Mouse (Mus musculus): Measurements from ENCODE around the gene Dennd1b. TPM values are rescaled to one million over a fixed set of nuclear protein-coding genes. Genes with fewer than 3 reads are reported as not detected.
A peak's percentile ranks its signal among the peaks of the same experiment; 100 is the strongest.

The Dennd1b gene
- 10 to 100 TPM; 28.5 to 30.5 TPM for total RNA-seq (2021)

DNA sequence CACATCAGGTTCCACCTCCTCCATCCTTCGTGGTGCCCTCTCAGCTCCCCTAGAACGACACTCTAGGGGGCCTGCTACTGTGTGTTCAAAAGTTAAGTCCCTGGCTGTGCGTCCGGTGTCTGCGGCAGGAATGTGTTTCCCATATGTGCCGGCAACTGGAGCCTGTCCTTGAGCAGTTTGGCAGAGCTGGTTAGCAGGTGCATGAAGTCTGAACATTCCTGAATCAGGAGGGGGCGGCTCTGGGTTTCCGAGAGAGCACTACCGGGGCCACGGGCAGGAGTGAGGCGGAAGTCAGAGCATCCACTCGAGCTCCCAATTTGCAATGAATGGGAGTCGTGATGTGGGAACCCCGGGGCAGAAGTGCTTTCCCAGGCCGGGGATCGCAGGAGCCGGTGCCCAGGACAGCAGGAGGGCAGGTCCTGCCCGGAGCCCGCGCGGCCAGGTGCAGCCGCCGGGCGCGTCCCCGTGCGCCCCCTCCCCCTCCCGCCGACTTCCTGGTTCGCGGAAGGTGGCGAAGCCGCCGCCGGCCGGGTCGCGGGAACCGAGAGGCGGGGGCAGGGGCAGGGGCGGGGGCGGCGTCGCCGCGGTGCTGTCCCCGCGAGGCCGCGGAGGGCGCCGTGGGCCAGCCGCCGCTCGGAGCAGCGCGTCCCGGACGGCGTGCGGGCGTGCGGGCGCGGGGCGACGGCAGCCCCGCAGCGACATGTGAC lies at the start of gene Dennd1b:
TSS of gene Dennd1b (plus strand) at position 275 of the 707 bp plus-strand sequence.
- DNase-seq (ENCODE audit: low spot score in 2 of 2) = peak; percentile 59 to 64
- intact Hi-C loops (cut with DNase I) = loop anchor here (5.0 to 10.0 kb wide), 4 partner anchors 106 to 191 kb away; partner anchors contain the start of gene 2310009B15Rik

DNA sequence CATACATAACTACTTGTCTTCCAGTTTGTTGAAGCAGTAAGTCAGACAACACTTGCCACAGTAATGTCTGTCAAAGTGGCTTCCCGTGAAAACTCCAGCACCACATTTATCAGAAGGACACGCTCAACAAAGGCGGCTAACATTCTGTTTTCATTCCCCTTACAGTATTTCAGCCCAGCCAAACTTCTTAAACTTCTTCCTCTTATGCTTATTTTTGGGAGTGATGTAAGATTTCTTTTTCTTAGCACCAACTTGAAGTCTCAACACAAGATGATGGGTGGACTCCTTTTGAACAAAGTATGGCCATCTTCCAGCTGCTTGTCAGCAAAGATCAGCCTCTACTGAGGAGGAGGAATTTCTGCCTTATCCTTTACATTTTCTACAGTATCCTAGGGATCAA lies 47.6 kb upstream of the Dennd1b start:
- intact Hi-C loops (cut with DNase I) = no loop called here
- no peak for DNase-seq (ENCODE audit: low spot score in 2 of 2)

DNA sequence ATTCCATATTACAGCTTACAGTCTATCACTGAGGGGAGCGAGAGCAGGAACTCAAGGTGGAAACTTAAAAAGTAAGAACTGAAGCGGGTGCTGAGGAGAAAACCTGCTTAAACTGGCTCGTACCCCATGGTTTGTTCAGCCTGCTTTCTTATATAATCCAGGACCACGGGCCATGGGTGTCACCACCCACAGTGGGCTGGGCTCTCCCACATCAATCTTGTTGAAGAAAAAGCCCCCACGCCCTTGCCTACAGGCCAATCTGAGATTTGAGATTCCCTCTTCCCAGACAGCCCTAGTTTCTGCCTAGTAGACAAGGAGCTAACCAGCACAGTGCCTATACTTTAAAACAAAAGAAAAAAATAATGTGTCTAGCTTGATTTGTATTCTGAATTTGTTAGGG lies 43.6 kb upstream of the Dennd1b start:
- intact Hi-C loops (cut with DNase I) = no loop called here
- DNase-seq (ENCODE audit: low spot score in 2 of 2) = no peak

- intact Hi-C loops (cut with DNase I) = no loop called here
These were observed 43.2 kb upstream of the Dennd1b start for GRCm38 (mm10) chr1:138920082-138920481.

GRCm38 (mm10) chr1:138920799-138921198 lies 42.4 kb upstream of the Dennd1b start:
- intact Hi-C loops (cut with DNase I) = no loop called here
- DNase-seq (ENCODE audit: low spot score in 2 of 2) = no peak

More at GRCm38 (mm10) chr1:138920082-138920481, 43.2 kb upstream of the Dennd1b start:
- DNase-seq (ENCODE audit: low spot score in 2 of 2) = no peak

- no peak for DNase-seq (ENCODE audit: low spot score in 2 of 2)
- intact Hi-C loops (cut with DNase I) = no loop called here
These were observed 40.3 kb upstream of the Dennd1b start for GRCm38 (mm10) chr1:138922886-138923285.

DNA sequence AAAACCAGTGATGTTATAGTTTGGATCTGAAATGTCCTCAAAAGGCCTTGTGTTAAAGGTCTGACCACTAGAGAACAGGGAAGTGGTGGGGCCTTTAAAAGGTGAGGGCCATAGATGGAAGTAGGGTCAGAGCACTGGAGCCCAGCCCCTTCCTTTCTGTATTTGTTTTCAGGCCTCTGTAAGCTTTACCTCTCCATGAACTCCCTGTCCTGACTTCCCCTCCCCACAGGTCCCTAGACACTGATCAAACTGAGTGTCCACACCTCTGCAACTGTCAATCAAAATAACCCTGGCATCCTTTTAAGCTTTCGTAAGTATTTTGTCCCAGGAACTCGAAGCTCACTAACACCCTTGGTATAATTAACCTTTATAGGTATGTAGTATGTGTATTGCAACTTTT lies 39.0 kb upstream of the Dennd1b start:
- DNase-seq (ENCODE audit: low spot score in 2 of 2) = no peak
- intact Hi-C loops (cut with DNase I) = no loop called here

DNA sequence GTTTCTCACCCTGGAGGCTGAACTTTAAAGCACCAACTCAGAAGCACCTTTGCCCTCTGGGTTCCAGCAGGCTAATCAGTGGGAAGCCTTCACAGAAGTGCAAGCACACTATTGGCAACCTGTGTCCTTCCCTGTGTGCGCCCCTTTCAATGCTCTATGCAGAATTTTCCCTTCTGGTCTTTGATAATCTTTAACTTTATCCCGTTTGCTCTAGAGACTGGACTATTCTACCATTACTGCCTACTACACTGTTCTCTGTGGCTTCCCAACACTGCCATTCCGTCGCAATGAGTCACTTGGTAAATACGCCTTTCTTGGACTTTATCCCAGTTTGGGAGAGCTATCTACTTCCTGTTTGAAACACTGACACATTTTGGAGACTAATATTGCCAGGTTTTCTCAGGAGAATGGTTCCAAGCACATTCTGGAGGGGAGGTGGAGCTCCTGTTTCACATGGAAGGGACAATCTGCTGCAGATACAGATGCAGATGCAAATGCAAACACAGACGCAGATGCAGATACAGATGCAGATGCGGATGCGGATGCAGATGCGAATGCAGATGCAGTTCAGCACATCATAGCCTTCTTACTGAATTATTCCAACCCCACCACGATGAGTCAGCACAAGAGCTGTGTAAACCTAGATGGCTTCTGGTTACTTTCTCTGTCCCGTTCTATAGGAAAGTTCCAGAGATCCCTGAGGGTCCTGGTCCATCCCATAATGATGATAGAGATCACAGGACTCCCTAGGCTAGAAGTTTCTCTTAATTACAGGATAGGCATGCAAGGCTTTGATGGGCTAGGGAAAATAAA lies 34.4 kb upstream of the Dennd1b start:
- peak; percentile 38 to 76 for DNase-seq (ENCODE audit: low spot score in 2 of 2)
- intact Hi-C loops (cut with DNase I) = no loop called here

DNA sequence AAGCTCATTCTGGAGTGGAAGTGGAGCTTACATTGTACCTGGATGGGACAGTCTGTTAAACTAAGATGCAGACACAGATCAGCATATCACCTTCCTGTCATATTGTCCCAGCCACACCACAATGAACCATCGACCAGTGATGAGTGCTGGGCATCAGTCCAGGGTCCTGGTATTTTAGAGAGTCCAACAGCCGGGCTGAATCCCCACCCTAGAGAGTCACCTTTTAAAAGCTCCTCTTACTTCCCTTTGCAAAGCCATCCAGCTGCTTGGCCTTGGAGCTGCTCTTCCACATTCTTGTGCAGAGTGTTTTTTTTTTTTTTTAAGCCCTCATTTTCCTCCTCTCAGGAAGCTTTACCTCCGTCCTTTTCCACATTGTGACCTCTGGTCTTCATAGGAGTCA lies 33.2 kb upstream of the Dennd1b start:
- no peak for DNase-seq (ENCODE audit: low spot score in 2 of 2)
- intact Hi-C loops (cut with DNase I) = no loop called here

GRCm38 (mm10) chr1:138930856-138931255 lies 32.4 kb upstream of the Dennd1b start:
- DNase-seq (ENCODE audit: low spot score in 2 of 2) = peak in 1 of 2 experiments; percentile 32
- intact Hi-C loops (cut with DNase I) = no loop called here

DNA sequence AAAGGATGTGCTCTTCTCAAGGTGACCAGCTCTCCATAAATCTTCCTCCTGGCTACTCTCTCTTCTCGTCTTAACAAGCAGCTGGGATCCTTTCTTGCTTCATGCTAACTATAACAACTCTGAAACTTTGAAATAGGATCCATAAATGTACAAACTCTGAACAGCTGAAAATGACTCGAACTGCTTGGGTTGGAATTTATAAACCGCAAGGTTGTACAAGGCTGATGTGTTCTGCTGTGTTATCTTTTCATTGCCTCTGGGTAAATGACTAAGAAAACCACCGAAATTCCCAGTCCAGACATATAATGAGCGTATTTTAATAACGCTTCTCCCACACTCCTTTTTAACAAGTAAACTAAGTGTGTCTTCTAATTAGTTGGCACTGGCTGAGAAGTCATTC lies 27.1 kb upstream of the Dennd1b start:
- no peak for DNase-seq (ENCODE audit: low spot score in 2 of 2)
- intact Hi-C loops (cut with DNase I) = no loop called here

GRCm38 (mm10) chr1:138937686-138938370 lies 25.4 kb upstream of the Dennd1b start:
- intact Hi-C loops (cut with DNase I) = no loop called here

GRCm38 (mm10) chr1:138939579-138940139 lies 23.6 kb upstream of the Dennd1b start:
- intact Hi-C loops (cut with DNase I) = no loop called here
- no peak for DNase-seq (ENCODE audit: low spot score in 2 of 2)

More at GRCm38 (mm10) chr1:138937686-138938370, 25.4 kb upstream of the Dennd1b start:
- DNase-seq (ENCODE audit: low spot score in 2 of 2) = no peak

DNA sequence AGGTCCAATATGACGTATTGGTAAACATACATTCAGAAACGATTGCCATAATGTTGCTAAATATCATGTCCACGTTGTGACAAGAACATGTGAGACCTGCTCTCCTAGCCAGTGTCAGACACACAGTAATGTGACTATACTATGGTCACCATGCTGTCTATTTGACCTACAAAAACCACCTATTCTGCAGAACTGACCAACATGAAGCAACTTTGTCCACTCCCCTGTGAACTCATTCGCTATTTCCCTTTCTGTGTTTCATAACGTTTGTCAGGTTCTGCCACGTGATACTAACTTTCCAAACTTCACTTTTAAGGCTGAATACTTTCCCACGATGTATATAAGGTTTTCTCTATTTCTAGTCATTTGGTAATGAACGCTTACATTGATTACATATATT lies 22.8 kb upstream of the Dennd1b start:
- no peak for DNase-seq (ENCODE audit: low spot score in 2 of 2)
- intact Hi-C loops (cut with DNase I) = no loop called here

DNA sequence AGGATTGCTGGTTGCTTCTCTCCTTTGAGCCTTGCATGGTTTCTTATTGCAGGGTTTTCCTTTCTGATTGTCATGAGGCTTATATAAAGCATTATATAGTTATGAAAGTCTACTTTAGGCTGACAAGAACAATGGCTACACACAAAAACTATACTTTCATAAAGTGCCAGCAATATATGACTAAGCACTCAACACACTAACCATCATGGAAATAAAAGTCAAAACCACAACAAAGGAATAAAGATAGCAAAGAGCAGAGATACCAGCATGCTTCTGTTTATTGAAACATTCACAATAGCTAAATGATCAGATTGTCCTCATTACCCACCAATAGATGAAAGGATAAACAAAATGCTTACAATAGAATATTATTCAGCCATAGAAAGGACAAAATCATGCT lies 11.1 kb upstream of the Dennd1b start:
- intact Hi-C loops (cut with DNase I) = no loop called here
- DNase-seq (ENCODE audit: low spot score in 2 of 2) = no peak

- intact Hi-C loops (cut with DNase I) = no loop called here
- no peak for DNase-seq (ENCODE audit: low spot score in 2 of 2)
These were observed 8.3 kb upstream of the Dennd1b start for GRCm38 (mm10) chr1:138954978-138955377.

DNA sequence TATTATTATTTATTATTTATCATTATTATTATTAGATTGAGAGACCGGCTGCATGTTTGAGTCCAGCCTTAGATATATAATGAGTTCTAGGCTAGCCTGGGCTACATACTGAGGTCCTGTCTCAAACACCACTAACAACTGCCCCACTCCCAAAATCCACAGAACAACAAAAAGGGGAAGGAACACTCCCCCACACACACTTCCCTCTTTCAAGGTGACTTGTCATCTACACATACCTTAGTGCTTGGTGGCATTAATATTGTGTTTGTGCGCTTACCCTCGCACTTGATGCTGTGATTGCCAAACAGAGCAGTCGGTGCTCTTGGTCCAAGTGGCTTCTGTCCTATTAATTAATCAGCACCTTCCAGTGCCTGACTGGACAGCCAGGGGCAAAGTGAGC lies 7.8 kb upstream of the Dennd1b start:
- DNase-seq (ENCODE audit: low spot score in 2 of 2) = no peak
- intact Hi-C loops (cut with DNase I) = no loop called here

- intact Hi-C loops (cut with DNase I) = no loop called here
- no peak for DNase-seq (ENCODE audit: low spot score in 2 of 2)
These were observed 6.7 kb upstream of the Dennd1b start for GRCm38 (mm10) chr1:138956511-138956910.

DNA sequence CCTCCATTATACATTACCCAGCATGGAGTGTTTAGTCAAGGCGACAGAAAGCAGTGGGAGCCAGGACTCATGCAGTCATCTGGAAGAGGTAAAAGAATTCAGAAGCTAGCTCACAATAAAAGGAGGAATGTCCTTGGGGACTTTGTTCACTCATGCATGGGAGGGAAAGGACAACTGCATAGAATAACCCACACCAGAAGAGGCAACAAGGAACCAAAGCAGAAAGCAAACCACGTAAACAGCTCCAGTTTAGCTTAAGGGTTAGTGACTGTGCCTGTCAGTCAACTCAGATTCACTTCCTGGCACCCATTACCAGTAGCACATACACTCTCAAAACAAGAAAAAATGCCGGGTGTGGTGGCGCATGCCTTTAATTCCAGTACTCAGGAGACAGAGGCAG lies 6.1 kb upstream of the Dennd1b start:
- no peak for DNase-seq (ENCODE audit: low spot score in 2 of 2)
- intact Hi-C loops (cut with DNase I) = no loop called here

DNA sequence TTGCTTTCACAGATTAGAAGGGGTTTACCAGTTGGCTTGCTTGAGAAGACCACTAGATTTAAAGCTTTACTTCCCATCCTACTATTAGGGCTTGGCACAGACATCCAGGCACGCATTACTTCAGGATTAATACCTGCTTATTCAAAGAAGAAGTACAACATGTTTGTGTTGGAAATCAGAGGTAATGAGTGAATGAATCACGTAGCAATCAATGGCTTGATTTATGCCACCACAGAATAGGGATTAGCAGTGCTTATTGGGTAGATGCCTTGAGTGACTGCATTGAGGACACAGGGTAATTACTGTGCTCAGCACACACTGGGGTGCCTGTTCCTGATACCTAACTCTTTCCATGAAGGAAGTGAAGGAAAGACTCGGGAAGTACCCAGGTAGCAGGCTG lies 4.4 kb upstream of the Dennd1b start:
- intact Hi-C loops (cut with DNase I) = no loop called here

More for the DNA sequence above, 4.4 kb upstream of the Dennd1b start:
- DNase-seq (ENCODE audit: low spot score in 2 of 2) = no peak

Measured in left cerebral cortex, postnatal 25 days (tissue).